Mouse (Mus musculus) right cerebral cortex, postnatal 4 days (tissue): Measurements from ENCODE around the gene Dnajc5.

Experiments
- DNase-seq: peaks from one replicate; pipeline ENCODE4 v3.0.0-alpha.2; 2022

Dnajc5 gene

DNA sequence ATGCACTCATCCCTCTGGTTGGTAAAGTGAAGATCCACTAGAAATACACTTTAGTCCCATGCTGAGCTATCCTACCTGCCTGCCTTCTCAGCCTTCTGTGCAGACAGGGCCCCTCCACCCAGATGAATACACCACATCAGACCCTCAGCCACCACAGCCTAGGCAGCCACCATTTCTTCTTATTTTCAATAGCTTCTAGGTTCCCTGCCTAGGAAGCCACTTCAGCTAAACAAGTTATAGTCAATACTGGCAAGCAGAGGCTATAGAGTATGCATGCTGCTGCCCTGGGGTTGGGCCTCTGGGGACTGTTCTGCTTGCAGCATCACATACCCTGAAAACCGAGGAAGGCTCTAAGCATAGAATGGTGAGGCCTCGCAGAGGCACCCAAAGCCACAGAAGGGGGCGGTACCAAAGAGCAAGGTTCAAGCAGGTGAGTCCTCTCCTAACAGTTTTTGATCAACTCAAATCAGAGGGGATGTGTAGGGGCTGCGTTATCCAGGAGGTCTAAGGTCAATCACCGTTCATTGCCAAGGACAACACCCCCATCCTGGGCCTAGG lies 71.3 kb downstream of the Dnajc5 start, which contains the start of gene Prpf6:
Gene Prpf6 (plus strand): TSS at position 341 of the 558 bp plus-strand sequence.
- DNase-seq, result peak; percentile 7

- peak; percentile 89 for DNase-seq
Observed at GRCm38 (mm10) chr2:181592231-181593041, 72.2 kb downstream of the Dnajc5 start, which contains the start of gene Zfp512b. Gene Zfp512b, minus strand, starts transcription at chr2:181592803.

GRCm38 (mm10) chr2:181593042-181593421 lies 72.7 kb downstream of the Dnajc5 start:
- peak; percentile 33 for DNase-seq

- peak; percentile 1 for DNase-seq
Observed at GRCm38 (mm10) chr2:181593937-181594336, 73.7 kb downstream of the Dnajc5 start.

DNA sequence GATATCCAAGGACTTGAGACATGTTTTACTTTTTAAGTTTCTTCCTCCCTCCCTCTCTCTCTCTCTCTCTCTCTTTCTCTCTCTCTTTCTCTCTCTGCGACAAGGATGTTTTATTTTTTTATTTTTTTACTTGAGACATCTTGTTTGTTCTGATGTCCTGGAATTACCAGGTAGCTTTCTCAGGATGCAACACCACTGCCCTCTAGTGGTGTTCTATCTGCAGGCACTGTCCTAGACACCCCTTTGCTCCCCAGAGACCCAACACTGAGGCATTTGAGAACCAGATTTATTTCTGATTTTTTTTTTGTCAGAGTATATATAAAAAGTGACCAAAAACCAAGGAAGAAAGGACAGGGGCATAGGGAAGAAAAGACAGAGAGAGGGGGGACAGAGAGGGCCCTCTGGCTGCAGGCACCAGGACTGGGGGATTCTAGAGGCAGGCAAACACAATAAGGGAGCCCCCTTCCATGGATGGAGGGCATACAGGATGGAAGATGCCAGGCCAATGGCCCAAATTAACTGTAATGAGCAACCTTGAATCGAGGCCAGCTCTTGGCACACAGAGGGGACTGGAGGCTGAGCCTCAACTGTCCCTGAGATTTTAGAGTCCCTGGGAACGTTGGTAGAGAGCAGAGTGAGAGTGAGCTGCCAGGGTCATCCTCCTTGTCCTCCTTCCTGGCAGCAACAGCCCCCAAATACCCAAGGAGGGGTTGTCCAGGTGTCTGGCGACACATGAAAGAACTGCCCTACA lies 74.8 kb downstream of the Dnajc5 start:
- DNase-seq, result peak; percentile 29

GRCm38 (mm10) chr2:181596221-181596960 lies 76.1 kb downstream of the Dnajc5 start:
- DNase-seq, result no peak

- no peak for DNase-seq
Observed at GRCm38 (mm10) chr2:181597378-181598061, 77.2 kb downstream of the Dnajc5 start.

DNA sequence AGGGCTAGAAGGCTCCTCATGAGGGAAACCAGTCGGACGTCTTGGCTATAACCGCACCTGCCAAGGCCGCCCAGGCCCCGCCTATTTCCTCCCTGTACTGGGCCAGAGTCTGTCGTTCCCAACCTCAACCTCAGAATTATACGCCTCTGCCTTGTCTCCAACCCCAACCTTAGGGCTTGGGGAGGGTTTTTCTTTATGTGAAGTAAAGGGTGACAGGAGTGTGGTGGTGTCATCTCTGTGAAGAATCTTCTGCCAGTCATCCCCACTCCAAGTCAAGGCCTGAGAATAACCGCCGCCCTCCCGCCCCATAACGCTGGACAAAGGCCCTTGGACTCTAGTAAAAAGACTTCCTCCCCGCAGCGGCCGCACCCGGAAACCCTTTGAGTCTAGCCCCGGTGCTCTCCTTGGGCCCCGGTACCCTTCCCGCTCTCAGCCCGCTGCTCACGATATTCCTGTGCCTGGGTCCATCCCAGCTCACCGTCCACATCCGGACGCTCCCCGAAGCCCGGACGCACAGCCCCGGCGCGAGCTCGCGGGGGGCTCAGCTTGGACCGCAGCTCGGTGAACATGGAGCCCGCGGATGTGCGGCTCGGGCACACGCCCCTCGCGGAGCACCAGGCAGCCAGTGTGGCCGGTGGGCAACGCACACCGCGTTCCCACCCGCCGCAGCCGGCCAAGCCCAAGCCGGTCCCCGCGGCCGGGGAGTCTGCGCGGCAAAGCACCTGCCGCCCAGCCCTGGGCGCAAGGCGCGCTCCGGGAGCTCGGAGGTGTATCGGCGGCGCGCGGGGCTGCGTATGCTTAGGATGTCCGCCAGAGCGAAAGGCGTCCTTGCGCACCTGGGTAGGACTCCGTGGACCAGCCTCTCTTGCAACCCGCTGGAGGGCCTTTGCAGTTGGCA lies 78.4 kb downstream of the Dnajc5 start, which contains the start of gene Samd10:
Gene Samd10 (minus strand): TSS at position 759 of the 898 bp plus-strand sequence.
- DNase-seq, result peak; percentile 60

- DNase-seq, result no peak
Observed at GRCm38 (mm10) chr2:181600226-181600758, 80.0 kb downstream of the Dnajc5 start.

GRCm38 (mm10) chr2:181600828-181601750 lies 80.8 kb downstream of the Dnajc5 start:
- DNase-seq, result peak; percentile 96

DNA sequence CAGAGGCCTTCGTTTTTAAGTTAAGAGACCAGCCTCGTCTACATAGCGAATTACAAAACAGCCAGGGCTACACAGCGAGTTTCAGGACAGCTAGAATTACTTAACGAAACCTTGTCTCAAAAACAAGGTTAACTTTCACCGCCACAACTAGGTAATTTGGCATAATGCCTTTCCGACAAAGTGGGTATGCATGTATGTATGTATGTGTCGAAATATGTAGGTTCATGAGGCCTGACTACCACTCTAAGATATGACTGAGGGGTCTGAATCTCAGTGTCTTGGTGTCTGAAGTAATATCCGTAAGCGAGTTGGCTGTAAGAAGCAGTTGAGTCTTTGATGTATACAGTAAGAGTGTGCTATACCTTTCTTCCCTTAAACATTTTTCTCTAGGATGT lies 81.5 kb downstream of the Dnajc5 start:
- no peak for DNase-seq

DNA sequence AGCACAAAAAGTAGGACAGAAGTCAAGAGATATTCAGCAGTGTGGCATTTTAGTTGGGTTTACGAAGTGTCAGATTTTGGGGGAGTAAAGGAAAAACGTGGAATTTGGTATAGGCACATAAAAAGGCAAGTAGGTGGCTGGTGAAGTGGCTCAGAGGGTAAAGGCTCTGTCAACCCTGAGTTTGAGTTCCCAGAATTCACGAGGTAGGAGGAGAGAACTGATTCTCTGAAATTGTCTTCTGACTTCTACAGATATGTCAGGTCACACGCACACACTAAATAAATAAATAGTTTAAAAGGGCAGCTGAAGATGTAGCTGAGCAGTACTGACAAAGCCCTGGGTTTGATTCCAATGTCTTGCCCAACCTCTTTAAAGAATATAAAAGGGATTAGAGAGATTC lies 82.1 kb downstream of the Dnajc5 start:
- no peak for DNase-seq
